Mouse (Mus musculus) heart, embryonic 11.5 days (tissue): ENCODE results near the gene Trip12. TPM values are rescaled to one million over a fixed set of nuclear protein-coding genes. Genes with fewer than 3 reads are reported as not detected.

Experiments used
- ATAC-seq: fragments of 200-750 bp; cut with Nextera tagmentation; replicated peaks from 2 replicates; pipeline ENCODE4 v1.8.0; 2017; ENCODE audit warnings: moderate library complexity; ENCODE audit not compliant: insufficient number of reproducible peaks, low FRiP score, low TSS enrichment
- H3K27ac ChIP-seq: fragments of 300-500 bp; sonication (generic); 2 replicates; pipeline ENCODE4 v1.5.1; 2014; ENCODE audit warnings: mild to moderate bottlenecking, low read depth, low read length
- H3K27me3 ChIP-seq: fragments of 300-500 bp; sonication (generic); 2 replicates; pipeline ENCODE4 v1.6.1; 2014; ENCODE audit warnings: mild to moderate bottlenecking, low read length, mixed read lengths; ENCODE audit not compliant: control insufficient read depth, insufficient read depth
- H3K36me3 ChIP-seq: fragments of 300-500 bp; sonication (generic); 2 replicates; pipeline ENCODE4 v1.6.1; 2014; ENCODE audit warnings: mild to moderate bottlenecking, low read length, moderate library complexity, mixed read lengths; ENCODE audit not compliant: control insufficient read depth, insufficient read depth
- H3K4me1 ChIP-seq: fragments of 300-500 bp; sonication (generic); 2 replicates; pipeline ENCODE4 v1.6.1; 2014; ENCODE audit warnings: low read length; ENCODE audit not compliant: control insufficient read depth, insufficient read depth
- H3K4me2 ChIP-seq: fragments of 300-500 bp; sonication (generic); 2 replicates; pipeline ENCODE4 v1.6.1; 2014; ENCODE audit warnings: mild to moderate bottlenecking, moderate library complexity
- H3K4me3 ChIP-seq: fragments of 300-500 bp; sonication (generic); 2 replicates; pipeline ENCODE4 v1.5.1; 2014; ENCODE audit warnings: low read depth, low read length
- H3K9ac ChIP-seq: fragments of 300-500 bp; sonication (generic); 2 replicates; pipeline ENCODE4 v1.6.1; 2014; ENCODE audit warnings: mild to moderate bottlenecking, low read depth, low read length, moderate library complexity
- H3K9me3 ChIP-seq: fragments of 300-500 bp; sonication (generic); replicated peaks from 2 replicates; pipeline ENCODE4 v1.6.1; 2016; ENCODE audit warnings: low read length; ENCODE audit not compliant: control insufficient read depth
- WGBS: fragments of 180-500 bp; shearing (Covaris S2); extraction: QIAGEN DNeasy Blood & Tissue Kit; methylation state at CpG from one replicate; pipeline ENCODE4 v1.1.7; 2014; ENCODE audit not compliant: insufficient replicate concordance; 5-methylcytosine and 5-hydroxymethylcytosine counted together
- polyA plus RNA-seq: library from polyadenylated mRNA; unstranded; fragments of >200 nt; fragmentation: Nextera tagmentation; extraction: Ambion mirVana; gene quantifications from 2 replicates; pipeline ENCODE4 v1.2.1, GENCODE M21; 2014

Trip12 gene
- polyA plus RNA-seq, 1 experiment from 2014 or later, result 77.0 TPM

GRCm38 (mm10) chr1:84839309-84840017 is 853 bp downstream of the Trip12 start, which contains the start of gene Fbxo36:
Gene Fbxo36, plus strand, starts transcription at chr1:84839841.
- H3K4me1 ChIP-seq, result 0 out of 2 replicates have a peak, but pooled peaks cover 2% of the 10 kb centered on the region
- peak within 1 kb of the TSS; percentile 98 for H3K27ac ChIP-seq
- H3K27me3 ChIP-seq, result no peaks in the 10 kb centered on the region
- H3K36me3 ChIP-seq, result no peaks in the 10 kb centered on the region
- H3K9ac ChIP-seq, result peak within 1 kb of the TSS; percentile 99
- H3K9me3 ChIP-seq, result no peaks in the 10 kb centered on the region
- peak; percentile 91 for ATAC-seq
- H3K4me3 ChIP-seq, result peak within 1 kb of the TSS; percentile 97
- H3K4me2 ChIP-seq, result peak within 1 kb of the TSS; percentile 79
- under 1% methylated on average over 49 of the region's 54 CpGs for WGBS

GRCm38 (mm10) chr1:84838621-84839151 is 1.6 kb downstream of the Trip12 start:
- Histone ChIP-seq H3K27me3 (no peaks in the 10 kb centered on the region), H3K4me1 (0 out of 2 replicates have a peak, but pooled peaks cover 2% of the 10 kb centered on the region), H3K9ac (peak overlapping the region; percentile 99), H3K36me3 (no peaks in the 10 kb centered on the region; the same call in 1 of the 2 replicates), H3K27ac (peak overlapping the region; percentile 98), H3K9me3 (no peaks in the 10 kb centered on the region), H3K4me2 (peak overlapping the region; percentile 71), H3K4me3 (peak overlapping the region; percentile 97)
- under 1% methylated on average over 43 of the region's 44 CpGs for WGBS
- peak; percentile 60 for ATAC-seq

- Histone ChIP-seq H3K4me3 (peak overlapping the region; percentile 97), H3K4me1 (0 out of 2 replicates have a peak, but pooled peaks cover 2% of the 10 kb centered on the region), H3K4me2 (peak overlapping the region; percentile 71), H3K36me3 (peaks cover under 1% of the 10 kb centered on the region; the same call in 1 of the 2 replicates), H3K9ac (peak overlapping the region; percentile 99), H3K27me3 (no peaks in the 10 kb centered on the region), H3K27ac (peak overlapping the region; percentile 98), H3K9me3 (no peaks in the 10 kb centered on the region)
- WGBS, result under 1% methylated on average over 22 of the region's 22 CpGs
- no peak for ATAC-seq
Measured at GRCm38 (mm10) chr1:84838156-84838555, 2.2 kb downstream of the Trip12 start.

GRCm38 (mm10) chr1:84837523-84838145 is 2.7 kb downstream of the Trip12 start:
- peak overlapping the region; percentile 99 for H3K9ac ChIP-seq
- WGBS, result 7% methylated on average over 20 of the region's 20 CpGs
- no peaks in the 10 kb centered on the region for H3K9me3 ChIP-seq
- no peak for ATAC-seq
- H3K27ac ChIP-seq, result peak overlapping the region; percentile 98
- H3K4me2 ChIP-seq, result peak overlapping the region; percentile 71
- H3K4me1 ChIP-seq, result 0 out of 2 replicates have a peak, but pooled peaks cover 2% of the 10 kb centered on the region
- peak overlapping the region; percentile 97 for H3K4me3 ChIP-seq
- H3K27me3 ChIP-seq, result no peaks in the 10 kb centered on the region
- H3K36me3 ChIP-seq, result peaks cover 4% of the 10 kb centered on the region; the same call in 1 of the 2 replicates

- H3K27me3 ChIP-seq, result no peaks in the 10 kb centered on the region
- no peak overlapping the region for H3K27ac ChIP-seq
- no peak overlapping the region for H3K9ac ChIP-seq
- 27% methylated on average over 2 of the region's 2 CpGs for WGBS
- peaks cover 4% of the 10 kb centered on the region; the same call in 1 of the 2 replicates for H3K36me3 ChIP-seq
- no peaks in the 10 kb centered on the region for H3K4me1 ChIP-seq
- H3K9me3 ChIP-seq, result no peaks in the 10 kb centered on the region
- no peak for ATAC-seq
- H3K4me2 ChIP-seq, result no peak overlapping the region
- H3K4me3 ChIP-seq, result no peak overlapping the region
Measured at GRCm38 (mm10) chr1:84825091-84825490, 15.2 kb downstream of the Trip12 start.

GRCm38 (mm10) chr1:84817596-84817995 is 22.7 kb downstream of the Trip12 start:
- WGBS, result 88% methylated on average over 1 of the region's 1 CpGs
- H3K9ac ChIP-seq, result no peak overlapping the region
- no peak overlapping the region for H3K4me3 ChIP-seq
- H3K9me3 ChIP-seq, result no peaks in the 10 kb centered on the region
- no peaks in the 10 kb centered on the region for H3K4me1 ChIP-seq
- H3K36me3 ChIP-seq, result peaks cover 2% of the 10 kb centered on the region; the same call in 1 of the 2 replicates
- no peak for ATAC-seq
- H3K27ac ChIP-seq, result no peak overlapping the region
- H3K27me3 ChIP-seq, result no peaks in the 10 kb centered on the region
- H3K4me2 ChIP-seq, result no peak overlapping the region

- ATAC-seq, result no peak
- H3K27ac ChIP-seq, result no peak overlapping the region
- H3K9ac ChIP-seq, result no peak overlapping the region
- 87% methylated on average over 1 of the region's 1 CpGs for WGBS
- no peak overlapping the region for H3K4me3 ChIP-seq
- H3K4me1 ChIP-seq, result no peaks in the 10 kb centered on the region
- H3K36me3 ChIP-seq, result no peaks in the 10 kb centered on the region
- H3K9me3 ChIP-seq, result no peaks in the 10 kb centered on the region
- no peaks in the 10 kb centered on the region for H3K27me3 ChIP-seq
- no peak overlapping the region for H3K4me2 ChIP-seq
Measured at GRCm38 (mm10) chr1:84803788-84804187, 36.5 kb downstream of the Trip12 start.

GRCm38 (mm10) chr1:84799166-84799565 is 41.1 kb downstream of the Trip12 start:
- Histone ChIP-seq H3K4me3 (no peak overlapping the region), H3K27me3 (no peaks in the 10 kb centered on the region), H3K9ac (no peak overlapping the region), H3K36me3 (no peaks in the 10 kb centered on the region), H3K9me3 (no peaks in the 10 kb centered on the region), H3K27ac (no peak overlapping the region), H3K4me2 (no peak overlapping the region), H3K4me1 (no peaks in the 10 kb centered on the region)
- no peak for ATAC-seq
